Mouse (Mus musculus): Measurements from ENCODE around the gene Tbc1d22a. TPM values are rescaled to one million over a fixed set of nuclear protein-coding genes. Genes with fewer than 3 reads are reported as not detected.

Tbc1d22a gene
- polyA plus RNA-seq, 1 experiment from 2014 or later, result 10.8 TPM

GRCm38 (mm10) chr15:86309213-86309829, 95.1 kb downstream of the Tbc1d22a start:
- Histone ChIP-seq H3K27ac (replicated peaks) (no peak overlapping the region), H3K4me1 (no peaks in the 10 kb centered on the region), H3K27me3 (ENCODE audit: low read depth, poor library complexity, severe bottlenecking) (no peaks in the 10 kb centered on the region), H3K9me3 (replicated peaks) (no peaks in the 10 kb centered on the region), H3K4me3 (no peak overlapping the region), H3K36me3 (peaks cover 7% of the 10 kb centered on the region)
- no peak for DNase-seq (ENCODE audit: low spot score)
- 86% methylated on average over 5 of the region's 5 CpGs for WGBS

GRCm38 (mm10) chr15:86320803-86321510, 106.7 kb downstream of the Tbc1d22a start:
- Histone ChIP-seq H3K9me3 (replicated peaks) (no peaks in the 10 kb centered on the region), H3K27ac (replicated peaks) (no peak overlapping the region), H3K27me3 (ENCODE audit: low read depth, poor library complexity, severe bottlenecking) (no peaks in the 10 kb centered on the region), H3K4me1 (no peaks in the 10 kb centered on the region), H3K36me3 (peaks cover 4% of the 10 kb centered on the region; the same call in 1 of the 2 replicates), H3K4me3 (no peak overlapping the region)
- WGBS, result 88% methylated on average over 19 of the region's 19 CpGs
- DNase-seq (ENCODE audit: low spot score), result no peak

- 92% methylated on average over 4 of the region's 4 CpGs for WGBS
- Histone ChIP-seq H3K27me3 (ENCODE audit: low read depth, poor library complexity, severe bottlenecking) (no peaks in the 10 kb centered on the region), H3K4me1 (no peaks in the 10 kb centered on the region), H3K36me3 (no peaks in the 10 kb centered on the region), H3K4me3 (no peak overlapping the region), H3K27ac (replicated peaks) (no peak overlapping the region), H3K9me3 (replicated peaks) (no peaks in the 10 kb centered on the region)
- no peak for DNase-seq (ENCODE audit: low spot score)
Measured at GRCm38 (mm10) chr15:86326341-86326740, 112.1 kb downstream of the Tbc1d22a start.

- no peaks in the 10 kb centered on the region for H3K9me3 ChIP-seq (replicated peaks)
- WGBS, result 86% methylated on average over 7 of the region's 7 CpGs
- H3K4me1 ChIP-seq, result peaks cover 11% of the 10 kb centered on the region
- no peak overlapping the region for H3K4me3 ChIP-seq
- H3K36me3 ChIP-seq, result no peaks in the 10 kb centered on the region
- no peaks in the 10 kb centered on the region for H3K27me3 ChIP-seq (ENCODE audit: low read depth, poor library complexity, severe bottlenecking)
- no peak for DNase-seq (ENCODE audit: low spot score)
- H3K27ac ChIP-seq (replicated peaks), result no peak overlapping the region
Measured at GRCm38 (mm10) chr15:86329911-86330310, 115.7 kb downstream of the Tbc1d22a start.

- no peak for DNase-seq (ENCODE audit: low spot score)
- Histone ChIP-seq H3K4me1 (peaks cover 11% of the 10 kb centered on the region), H3K27me3 (ENCODE audit: low read depth, poor library complexity, severe bottlenecking) (no peaks in the 10 kb centered on the region), H3K9me3 (replicated peaks) (no peaks in the 10 kb centered on the region), H3K36me3 (no peaks in the 10 kb centered on the region), H3K4me3 (no peak overlapping the region), H3K27ac (replicated peaks) (no peak overlapping the region)
- WGBS, result 82% methylated on average over 7 of the region's 7 CpGs
Measured at GRCm38 (mm10) chr15:86330454-86330853, 116.2 kb downstream of the Tbc1d22a start.

- H3K9me3 ChIP-seq (replicated peaks), result no peaks in the 10 kb centered on the region
- no peak for DNase-seq (ENCODE audit: low spot score)
- H3K27me3 ChIP-seq (ENCODE audit: low read depth, poor library complexity, severe bottlenecking), result no peaks in the 10 kb centered on the region
- WGBS, result 79% methylated on average over 8 of the region's 8 CpGs
- no peak overlapping the region for H3K4me3 ChIP-seq
- H3K27ac ChIP-seq (replicated peaks), result no peak overlapping the region
- H3K36me3 ChIP-seq, result no peaks in the 10 kb centered on the region
- H3K4me1 ChIP-seq, result peaks cover 11% of the 10 kb centered on the region
Measured at GRCm38 (mm10) chr15:86331501-86332245, 117.4 kb downstream of the Tbc1d22a start.

GRCm38 (mm10) chr15:86333176-86333575, 118.9 kb downstream of the Tbc1d22a start:
- no peak overlapping the region for H3K27ac ChIP-seq (replicated peaks)
- H3K9me3 ChIP-seq (replicated peaks), result no peaks in the 10 kb centered on the region
- no peaks in the 10 kb centered on the region for H3K27me3 ChIP-seq (ENCODE audit: low read depth, poor library complexity, severe bottlenecking)
- H3K36me3 ChIP-seq, result no peaks in the 10 kb centered on the region
- H3K4me1 ChIP-seq, result peaks cover 16% of the 10 kb centered on the region
- whole genome bisulfite sequencing, result 90% methylated on average over 4 of the region's 4 CpGs
- DNase-seq (ENCODE audit: low spot score), result no peak
- H3K4me3 ChIP-seq, result no peak overlapping the region

- Histone ChIP-seq H3K27me3 (ENCODE audit: low read depth, poor library complexity, severe bottlenecking) (no peaks in the 10 kb centered on the region), H3K4me3 (no peak overlapping the region), H3K27ac (replicated peaks) (no peak overlapping the region), H3K36me3 (no peaks in the 10 kb centered on the region), H3K9me3 (replicated peaks) (no peaks in the 10 kb centered on the region), H3K4me1 (peaks cover 16% of the 10 kb centered on the region)
- DNase-seq (ENCODE audit: low spot score), result no peak
- 79% methylated on average over 2 of the region's 2 CpGs for WGBS
Measured at GRCm38 (mm10) chr15:86333606-86334005, 119.3 kb downstream of the Tbc1d22a start.

GRCm38 (mm10) chr15:86334276-86334675, 120.0 kb downstream of the Tbc1d22a start:
- H3K4me3 ChIP-seq, result no peak overlapping the region
- H3K27me3 ChIP-seq (ENCODE audit: low read depth, poor library complexity, severe bottlenecking), result no peaks in the 10 kb centered on the region
- no peak for DNase-seq (ENCODE audit: low spot score)
- H3K9me3 ChIP-seq (replicated peaks), result no peaks in the 10 kb centered on the region
- H3K27ac ChIP-seq (replicated peaks), result no peak overlapping the region; the same call in 1 of the 2 replicates
- peaks cover 16% of the 10 kb centered on the region for H3K4me1 ChIP-seq
- no peaks in the 10 kb centered on the region for H3K36me3 ChIP-seq
- 97% methylated on average over 4 of the region's 4 CpGs for WGBS

GRCm38 (mm10) chr15:86334745-86335144, 120.5 kb downstream of the Tbc1d22a start:
- peaks cover 16% of the 10 kb centered on the region for H3K4me1 ChIP-seq
- H3K36me3 ChIP-seq, result no peaks in the 10 kb centered on the region
- WGBS, result 91% methylated on average over 9 of the region's 9 CpGs
- no peaks in the 10 kb centered on the region for H3K27me3 ChIP-seq (ENCODE audit: low read depth, poor library complexity, severe bottlenecking)
- no peaks in the 10 kb centered on the region for H3K9me3 ChIP-seq (replicated peaks)
- no peak for DNase-seq (ENCODE audit: low spot score)
- no peak overlapping the region; the same call in 1 of the 2 replicates for H3K27ac ChIP-seq (replicated peaks)
- H3K4me3 ChIP-seq, result no peak overlapping the region

- WGBS, result 93% methylated on average over 1 of the region's 1 CpGs
- no peaks in the 10 kb centered on the region for H3K36me3 ChIP-seq
Measured at GRCm38 (mm10) chr15:86335781-86336180, 121.5 kb downstream of the Tbc1d22a start.

GRCm38 (mm10) chr15:86337726-86338125, 123.5 kb downstream of the Tbc1d22a start:
- Histone ChIP-seq H3K4me3 (no peak overlapping the region), H3K4me1 (peaks cover 6% of the 10 kb centered on the region; the same call in 1 of the 2 replicates), H3K9me3 (replicated peaks) (no peaks in the 10 kb centered on the region), H3K27me3 (ENCODE audit: low read depth, poor library complexity, severe bottlenecking) (no peaks in the 10 kb centered on the region), H3K27ac (replicated peaks) (0 out of 2 replicates have a peak overlapping the region, but pooled peaks have one; percentile 6), H3K36me3 (no peaks in the 10 kb centered on the region)
- WGBS, result 78% methylated on average over 10 of the region's 10 CpGs
- no peak for DNase-seq (ENCODE audit: low spot score)

More at GRCm38 (mm10) chr15:86335781-86336180, 121.5 kb downstream of the Tbc1d22a start:
- DNase-seq (ENCODE audit: low spot score), result no peak
- Histone ChIP-seq H3K4me1 (peaks cover 16% of the 10 kb centered on the region), H3K9me3 (replicated peaks) (no peaks in the 10 kb centered on the region), H3K4me3 (no peak overlapping the region), H3K27ac (replicated peaks) (no peak overlapping the region), H3K27me3 (ENCODE audit: low read depth, poor library complexity, severe bottlenecking) (no peaks in the 10 kb centered on the region)

GRCm38 (mm10) chr15:86339736-86340135, 125.5 kb downstream of the Tbc1d22a start:
- Histone ChIP-seq H3K27ac (replicated peaks) (no peak overlapping the region), H3K4me3 (no peak overlapping the region), H3K36me3 (no peaks in the 10 kb centered on the region), H3K4me1 (peaks cover 21% of the 10 kb centered on the region), H3K27me3 (ENCODE audit: low read depth, poor library complexity, severe bottlenecking) (no peaks in the 10 kb centered on the region), H3K9me3 (replicated peaks) (no peaks in the 10 kb centered on the region)
- 96% methylated on average over 2 of the region's 2 CpGs for WGBS
- DNase-seq (ENCODE audit: low spot score), result no peak
